Mouse (Mus musculus) kidney, postnatal 0 days (tissue): ENCODE results near the gene Scarb1. TPM values are rescaled to one million over a fixed set of nuclear protein-coding genes. Genes with fewer than 3 reads are reported as not detected.

Source experiments
- ATAC-seq: fragments of 200-750 bp; cut with Nextera tagmentation; replicated peaks from 2 replicates; pipeline ENCODE4 v1.8.0; 2017; ENCODE audit warnings: low read depth, moderate number of reproducible peaks, moderate TSS enrichment, moderate library complexity; ENCODE audit not compliant: low FRiP score
- DNase-seq: peaks from one replicate; pipeline ENCODE4 v3.0.0-alpha.2; 2016; ENCODE audit warnings: low spot score
- H3K27ac ChIP-seq: fragments of 300-500 bp; sonication (generic); 2 replicates; pipeline ENCODE4 v1.5.1; 2014; ENCODE audit warnings: mild to moderate bottlenecking
- H3K27me3 ChIP-seq: fragments of 300-500 bp; sonication (generic); 2 replicates; pipeline ENCODE4 v1.6.1; 2014; ENCODE audit warnings: low read length, mixed read lengths; ENCODE audit not compliant: insufficient read depth
- H3K36me3 ChIP-seq: fragments of 300-500 bp; sonication (generic); 2 replicates; pipeline ENCODE4 v1.6.1; 2014; ENCODE audit warnings: low read length, mixed read lengths; ENCODE audit not compliant: insufficient read depth
- H3K4me1 ChIP-seq: fragments of 300-500 bp; sonication (generic); replicated peaks from 2 replicates; pipeline ENCODE4 v1.6.1; 2014; ENCODE audit warnings: antibody characterized with exemption, low read length, mixed read lengths; ENCODE audit not compliant: insufficient read depth
- H3K4me2 ChIP-seq: fragments of 300-500 bp; sonication (generic); 2 replicates; pipeline ENCODE4 v1.6.1; 2014; ENCODE audit warnings: mild to moderate bottlenecking, low read length, moderate library complexity, mixed read lengths
- H3K4me3 ChIP-seq: fragments of 300-500 bp; sonication (generic); replicated peaks from 2 replicates; pipeline ENCODE4 v1.5.1; 2014; ENCODE audit warnings: low read depth, low read length
- H3K9ac ChIP-seq: fragments of 300-500 bp; sonication (generic); 2 replicates; pipeline ENCODE4 v1.6.1; 2014; ENCODE audit warnings: low read depth, low read length
- H3K9me3 ChIP-seq: fragments of 300-500 bp; sonication (generic); replicated peaks from 2 replicates; pipeline ENCODE4 v1.6.1; 2016; ENCODE audit warnings: low read length, inconsistent platforms, mixed read lengths
- CTCF ChIP-seq: IDR thresholded peaks from 2 replicates; pipeline ENCODE4 v1.5.1; 2016; ENCODE audit warnings: antibody characterized with exemption, low read depth, mild to moderate bottlenecking, moderate library complexity
- WGBS: fragments of 180-500 bp; shearing (Covaris S2); extraction: QIAGEN DNeasy Blood & Tissue Kit; methylation state at CpG from one replicate; pipeline ENCODE4 v1.1.7; 2014; 5-methylcytosine and 5-hydroxymethylcytosine counted together
- polyA plus RNA-seq: library from polyadenylated mRNA; unstranded; fragments of >200 nt; fragmentation: Nextera tagmentation; extraction: Ambion mirVana; gene quantifications from 2 replicates; pipeline ENCODE4 v1.2.1, GENCODE M21; 2015

Gene Scarb1
- polyA plus RNA-seq, 1 experiment from 2014 or later = 49.0 TPM

GRCm38 (mm10) chr5:125313991-125314390 lies 26.9 kb downstream of the Scarb1 start:
- Histone ChIP-seq H3K27me3 (no peaks in the 10 kb centered on the region), H3K4me3 (no peak overlapping the region), H3K9ac (no peak overlapping the region), H3K4me2 (no peak overlapping the region), H3K27ac (no peak overlapping the region), H3K9me3 (no peaks in the 10 kb centered on the region), H3K4me1 (peaks cover 27% of the 10 kb centered on the region), H3K36me3 (no peaks in the 10 kb centered on the region)
- WGBS = 67% methylated on average over 11 of the region's 11 CpGs
- ATAC-seq = no peak
- TF ChIP-seq CTCF = no peak
- DNase-seq = no peak

DNA sequence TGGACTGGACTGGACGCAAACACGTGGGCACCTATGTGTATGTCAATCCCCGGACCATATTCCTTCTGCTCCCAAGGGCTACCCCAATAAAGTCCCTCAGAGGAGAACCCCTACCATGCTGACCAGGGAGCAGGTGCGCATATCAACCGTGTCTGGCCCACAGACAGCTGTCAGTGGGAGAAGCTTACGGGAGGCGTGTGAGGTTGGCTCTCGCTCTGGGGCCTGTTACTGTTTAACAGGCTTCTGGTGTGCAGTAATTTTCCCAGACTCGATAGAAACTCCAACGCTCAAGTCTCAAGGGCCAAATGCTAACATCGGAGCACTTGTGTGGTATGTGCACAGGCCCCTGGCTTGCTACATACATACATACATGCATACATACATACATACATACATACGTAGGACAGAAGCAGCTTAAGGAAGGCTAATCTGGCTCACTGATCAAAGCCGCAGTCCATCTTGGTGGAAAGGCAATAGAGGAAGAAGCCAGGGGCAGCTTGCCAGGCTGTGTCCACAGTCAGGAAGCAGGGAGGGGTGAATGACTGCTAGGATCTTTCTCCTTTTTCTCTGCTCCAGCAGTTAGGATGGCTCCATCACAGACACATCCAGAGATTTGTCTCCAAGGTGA lies 27.8 kb downstream of the Scarb1 start:
- TF ChIP-seq CTCF = no peak
- H3K4me3 ChIP-seq = no peak overlapping the region
- peak; percentile 55 for DNase-seq
- peak overlapping the region; percentile 64 for H3K27ac ChIP-seq
- peaks cover 27% of the 10 kb centered on the region for H3K4me1 ChIP-seq
- H3K9ac ChIP-seq = no peak overlapping the region
- H3K4me2 ChIP-seq = no peak overlapping the region
- no peaks in the 10 kb centered on the region for H3K27me3 ChIP-seq
- WGBS = 54% methylated on average over 13 of the region's 13 CpGs
- no peaks in the 10 kb centered on the region for H3K36me3 ChIP-seq
- H3K9me3 ChIP-seq = no peaks in the 10 kb centered on the region
- no peak for ATAC-seq

GRCm38 (mm10) chr5:125310986-125311385 lies 29.9 kb downstream of the Scarb1 start:
- Histone ChIP-seq H3K4me2 (no peak overlapping the region), H3K27me3 (no peaks in the 10 kb centered on the region), H3K4me1 (peaks cover 27% of the 10 kb centered on the region), H3K9me3 (no peaks in the 10 kb centered on the region), H3K9ac (no peak overlapping the region), H3K4me3 (no peak overlapping the region), H3K27ac (no peak overlapping the region), H3K36me3 (no peaks in the 10 kb centered on the region)
- WGBS = 62% methylated on average over 2 of the region's 2 CpGs
- ATAC-seq (no peak), DNase-seq (no peak)
- no peak for TF ChIP-seq CTCF

GRCm38 (mm10) chr5:125309193-125309592 lies 31.7 kb downstream of the Scarb1 start:
- Histone ChIP-seq H3K4me2 (no peak overlapping the region), H3K4me3 (no peak overlapping the region), H3K9ac (no peak overlapping the region), H3K36me3 (no peaks in the 10 kb centered on the region), H3K9me3 (no peaks in the 10 kb centered on the region), H3K27ac (no peak overlapping the region), H3K4me1 (peaks cover 25% of the 10 kb centered on the region), H3K27me3 (no peaks in the 10 kb centered on the region)
- no peak for TF ChIP-seq CTCF
- ATAC-seq = no peak
- WGBS = 70% methylated on average over 7 of the region's 7 CpGs
- no peak for DNase-seq

GRCm38 (mm10) chr5:125306824-125307223 lies 34.1 kb downstream of the Scarb1 start:
- no peak for TF ChIP-seq CTCF
- Histone ChIP-seq H3K4me3 (no peak overlapping the region), H3K27me3 (no peaks in the 10 kb centered on the region), H3K4me2 (no peak overlapping the region), H3K9me3 (no peaks in the 10 kb centered on the region), H3K27ac (no peak overlapping the region), H3K9ac (no peak overlapping the region), H3K4me1 (peaks cover 7% of the 10 kb centered on the region; the same call in 1 of the 2 replicates), H3K36me3 (no peaks in the 10 kb centered on the region)
- no peak for ATAC-seq
- WGBS = 80% methylated on average over 13 of the region's 13 CpGs
- no peak for DNase-seq

DNA sequence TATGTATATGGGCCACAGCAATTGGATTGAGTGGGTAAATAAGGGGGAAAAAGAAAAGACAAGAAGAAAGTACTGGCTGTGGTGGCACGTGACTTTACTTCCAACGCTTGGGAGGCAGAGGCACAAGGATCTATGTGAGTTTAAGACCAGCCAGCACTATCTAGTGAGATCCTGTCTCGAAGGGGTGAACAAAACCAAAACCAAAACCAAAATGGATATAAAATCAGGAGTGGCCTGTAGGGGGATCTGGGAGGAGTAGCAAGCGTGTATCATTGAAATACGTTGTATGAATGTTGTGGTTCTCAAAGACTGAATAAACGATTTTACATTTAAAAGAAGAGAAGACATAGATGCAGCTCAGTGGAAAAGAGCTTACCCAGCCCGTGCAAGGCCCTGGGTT lies 34.5 kb downstream of the Scarb1 start:
- no peak for ATAC-seq

More for the DNA sequence above, 34.5 kb downstream of the Scarb1 start:
- no peak for DNase-seq
- Histone ChIP-seq H3K36me3 (no peaks in the 10 kb centered on the region), H3K4me1 (peaks cover 7% of the 10 kb centered on the region; the same call in 1 of the 2 replicates), H3K4me2 (no peak overlapping the region), H3K9ac (no peak overlapping the region), H3K27me3 (no peaks in the 10 kb centered on the region), H3K4me3 (no peak overlapping the region), H3K27ac (no peak overlapping the region), H3K9me3 (no peaks in the 10 kb centered on the region)
- 81% methylated on average over 7 of the region's 7 CpGs for WGBS
- TF ChIP-seq CTCF = peak; percentile 31; the same call in 1 of the 2 replicates
